Mouse (Mus musculus) kidney, adult 10 weeks (tissue): Measurements from ENCODE around the gene Ptges3. TPM values are rescaled to one million over a fixed set of nuclear protein-coding genes. Genes with fewer than 3 reads are reported as not detected.

ENCODE experiments used
- polyA plus RNA-seq: library from polyadenylated mRNA; stranded (reverse); fragments of 350-450 nt; fragmentation: Illumina TruSeq; extraction: RNeasy Lipid Tissue Mini Kit (QIAGEN cat#74804); gene quantifications from one replicate; pipeline ENCODE4 v1.2.3, GENCODE M21; 2014; ENCODE audit warnings: low read depth, low replicate concordance

Gene Ptges3
- 395 TPM for polyA plus RNA-seq

DNA sequence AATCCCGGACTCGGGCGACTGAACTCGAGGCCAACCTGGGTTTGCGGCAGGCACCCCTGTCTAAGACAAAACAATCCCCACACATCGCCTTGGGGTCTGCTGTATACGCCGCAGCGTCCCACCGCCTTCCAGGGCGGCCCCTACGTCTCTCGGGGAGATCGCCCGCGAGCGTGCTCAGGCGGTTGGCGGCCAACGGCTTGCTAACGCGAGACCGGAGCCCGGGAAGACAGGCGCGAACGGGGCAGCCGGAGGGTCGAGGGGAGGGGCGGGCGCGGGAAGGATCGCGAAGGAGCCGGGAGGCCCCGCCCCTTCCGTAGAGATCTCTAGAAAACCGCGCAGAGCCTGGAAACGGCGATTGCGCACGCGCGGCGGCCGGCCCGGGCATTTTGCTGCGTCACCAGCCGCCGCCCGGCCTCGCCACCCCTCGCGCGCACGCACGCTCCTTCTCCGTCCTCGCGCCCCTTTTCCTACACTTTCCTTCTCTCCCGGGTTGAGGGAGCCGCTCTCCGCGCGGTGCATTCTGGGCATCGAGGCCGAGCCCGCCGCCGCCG is at the start of gene Ptges3:
TSS of gene Ptges3 (plus strand) at position 354 of the 551 bp plus-strand sequence.

DNA sequence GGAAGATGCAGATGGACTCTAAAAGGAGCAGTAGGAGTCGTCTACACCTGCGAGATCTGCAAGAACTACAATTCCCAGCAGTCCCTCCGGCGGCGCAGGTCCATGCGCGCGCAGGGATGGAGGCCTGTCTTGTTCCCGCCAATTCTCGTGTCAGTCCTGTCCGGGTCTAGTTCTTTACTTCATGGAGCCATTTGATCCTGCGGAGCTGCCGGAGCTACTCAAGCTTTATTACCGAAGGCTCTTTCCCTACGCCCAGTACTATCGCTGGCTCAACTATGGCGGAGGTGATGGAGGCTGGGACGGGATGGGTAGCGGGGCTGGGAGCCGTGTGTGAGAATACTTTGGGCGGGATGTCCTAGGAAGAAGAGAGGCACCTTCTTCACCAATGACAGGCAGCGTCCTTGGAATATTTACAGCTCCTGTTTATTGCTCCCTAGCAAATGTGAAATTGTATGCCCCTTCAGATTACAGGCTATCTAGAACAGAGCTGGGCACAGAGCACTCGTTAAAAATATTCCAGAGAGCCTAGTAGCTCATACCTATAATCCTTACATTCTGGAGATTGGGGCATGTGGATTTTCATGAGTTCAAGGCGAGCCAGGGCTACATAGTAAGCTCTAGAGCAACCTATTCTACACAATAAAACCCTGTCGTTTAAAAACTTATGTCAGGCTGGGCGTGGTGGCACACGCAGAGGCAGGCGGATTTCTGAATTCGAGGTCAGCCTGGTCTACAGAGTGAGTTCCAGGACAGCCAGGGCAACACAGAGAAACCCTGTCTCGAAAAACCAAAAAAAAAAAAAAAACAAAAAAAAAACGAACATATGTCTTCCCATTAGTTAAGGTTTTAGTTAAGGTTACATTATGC is 43.5 kb upstream of the Ptges3 start, which contains the start of gene Prim1:
TSS of gene Prim1 (plus strand) at position 101 of the 867 bp plus-strand sequence.

DNA sequence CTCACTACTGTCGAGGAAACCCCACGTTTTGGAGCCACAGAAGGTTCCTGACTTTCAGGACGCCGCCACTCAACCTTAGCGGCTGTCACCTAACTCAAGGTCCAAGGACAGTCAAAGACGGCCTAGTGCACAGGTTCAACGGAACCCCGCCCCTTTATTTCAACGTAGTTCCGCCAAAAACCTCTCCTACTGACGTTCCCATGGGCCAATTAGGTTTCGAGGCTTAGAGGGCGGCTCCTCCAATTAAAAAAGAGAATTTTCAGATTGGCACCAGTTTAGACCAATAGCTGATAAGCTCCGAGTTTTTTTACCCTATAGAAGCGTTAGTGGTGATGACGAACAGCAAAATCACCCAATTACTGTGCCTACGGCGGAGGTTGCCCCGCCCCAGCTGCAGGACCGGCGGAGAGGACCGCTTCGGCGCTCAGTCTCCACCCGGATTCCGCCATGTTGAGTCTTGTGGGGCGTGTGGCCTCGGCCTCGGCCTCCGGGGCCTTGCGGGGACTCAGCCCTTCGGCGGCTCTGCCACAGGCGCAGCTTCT is 24.2 kb downstream of the Ptges3 start, which contains the start of gene Atp5b:
TSS of gene Atp5b (plus strand) at position 394 of the 542 bp plus-strand sequence.

DNA sequence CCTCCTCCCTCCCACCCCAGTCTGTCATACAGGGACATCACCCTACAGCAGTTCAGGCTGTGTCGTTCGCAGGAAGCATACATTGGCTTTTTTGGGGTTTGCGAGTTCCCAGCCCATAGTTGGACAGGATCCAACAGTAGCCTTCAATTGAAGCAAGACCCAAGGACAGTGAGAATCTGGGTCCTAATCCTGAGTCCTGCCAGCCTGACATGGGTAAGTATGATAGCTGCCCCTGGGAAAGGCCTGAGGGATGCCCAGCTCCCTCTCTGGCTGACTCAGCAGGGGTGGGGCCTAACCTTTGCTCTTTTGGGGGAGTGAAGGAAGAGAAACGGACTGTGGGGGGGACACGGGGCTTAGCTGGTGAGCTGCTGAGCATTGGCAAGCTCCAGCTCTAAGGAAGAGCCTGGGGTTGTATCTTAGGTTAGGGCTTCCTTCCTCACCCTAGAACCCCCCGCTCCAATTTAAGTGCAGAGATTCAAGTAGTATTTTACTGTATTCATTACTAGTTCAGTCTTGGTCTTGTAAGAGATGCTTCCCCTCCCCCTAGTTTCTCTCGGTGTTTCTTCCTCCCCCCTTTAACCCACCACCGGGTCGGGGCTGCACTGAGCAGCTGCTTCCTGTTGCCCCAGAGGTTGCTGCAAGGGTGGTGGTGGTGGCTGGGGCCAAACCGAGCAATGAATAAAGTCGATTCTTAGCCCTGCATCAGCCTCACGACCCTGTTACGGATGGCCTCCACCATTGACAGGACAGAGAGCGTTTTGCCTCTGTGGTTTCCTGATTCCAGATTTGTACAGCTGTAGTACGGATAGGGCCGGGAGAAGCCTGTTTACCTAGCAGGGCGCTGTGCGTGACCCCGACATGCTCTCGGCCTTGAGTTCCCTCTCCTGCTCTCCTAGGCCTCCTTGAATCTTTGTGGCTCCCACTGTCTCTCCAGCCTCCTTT is 33.1 kb downstream of the Ptges3 start, which contains the start of gene Baz2a:
TSS of gene Baz2a (plus strand) at position 14 of the 942 bp plus-strand sequence.

Other genes starting within 250 kb of the Ptges3 start
- 2.4 TPM for gene Rdh19, start 209.0 kb upstream of the Ptges3 start, polyA plus RNA-seq
- gene Rdh16f2, start 192.5 kb upstream of the Ptges3 start, polyA plus RNA-seq: 144 TPM
- not detected for gene Rdh7, start 170.1 kb upstream of the Ptges3 start, polyA plus RNA-seq
- gene Sdr9c7, start 160.4 kb upstream of the Ptges3 start, polyA plus RNA-seq: 0.16 TPM
- gene Hsd17b6, start 51.3 kb upstream of the Ptges3 start, polyA plus RNA-seq: not detected
- gene Prim1, start 43.8 kb upstream of the Ptges3 start, polyA plus RNA-seq: 22.8 TPM
- gene Naca, start 23.4 kb upstream of the Ptges3 start, polyA plus RNA-seq: 1,133 TPM
- 1,708 TPM for gene Atp5b, start 24.3 kb downstream of the Ptges3 start, polyA plus RNA-seq
- 9.3 TPM for gene Baz2a, start 32.6 kb downstream of the Ptges3 start, polyA plus RNA-seq
- 12.4 TPM for gene Rbms2, start 121.3 kb downstream of the Ptges3 start, polyA plus RNA-seq
- not detected for gene Gls2, start 135.5 kb downstream of the Ptges3 start, polyA plus RNA-seq
- 16.3 TPM for gene Spryd4, start 152.9 kb downstream of the Ptges3 start, polyA plus RNA-seq
- gene Mip, start 166.9 kb downstream of the Ptges3 start, polyA plus RNA-seq: not detected
- 2.3 TPM for gene Timeless, start 173.1 kb downstream of the Ptges3 start, polyA plus RNA-seq
- not detected for gene Apon, start 195.1 kb downstream of the Ptges3 start, polyA plus RNA-seq
- not detected for gene Apof, start 209.7 kb downstream of the Ptges3 start, polyA plus RNA-seq
- gene Stat2, start 211.6 kb downstream of the Ptges3 start, polyA plus RNA-seq: 3.6 TPM
- not detected for gene Il23a, start 239.8 kb downstream of the Ptges3 start, polyA plus RNA-seq
- 4.8 TPM for gene Pan2, start 244.4 kb downstream of the Ptges3 start, polyA plus RNA-seq